In genomic region chr6:47350100-47350690, GRCm38 (mm10) we compare ENCODE assay signal across 10 mouse cellular contexts.
"Had no signal": no experiment of that assay in that cellular context is flagged by ENCODE, and none has a peak within 500 bp of the region (broad histone marks: within the 10 kb centered on the region; RNA-seq: fewer than 3 reads in every experiment).

No protein-coding gene starts in this region.

- DNase-seq: kidney, adult 8-10 months; kidney, postnatal 36 days; layer of hippocampus, adult 9-11 months; layer of hippocampus, postnatal 36 days; lung, adult 18-20 months; midbrain, embryonic 14.5 days; retina, postnatal 1 day; right cerebral cortex, postnatal 4 days; spleen, adult 18-20 months; thymus, adult 18-20 months had no signal
